Mouse (Mus musculus) forebrain, embryonic 13.5 days (tissue): ENCODE results near the gene Rpl23. TPM values are rescaled to one million over a fixed set of nuclear protein-coding genes. Genes with fewer than 3 reads are reported as not detected.
"Not testable (repeated sequence)": the region's sequence is repeated elsewhere in the genome, so short reads cannot be mapped to it uniquely, and the experiment has no call there.

ENCODE experiments used
- ATAC-seq: fragments of 200-750 bp; cut with Nextera tagmentation; 2 replicates; pipeline ENCODE4 v1.8.0; 2017
- H3K27ac ChIP-seq: fragments of 300-500 bp; sonication (generic); 2 replicates; pipeline ENCODE4 v1.5.1; 2015; ENCODE audit warnings: inconsistent platforms, mild to moderate bottlenecking, moderate library complexity
- H3K27me3 ChIP-seq: fragments of 300-500 bp; sonication (generic); 2 replicates; pipeline ENCODE4 v1.6.1; 2015; ENCODE audit warnings: mild to moderate bottlenecking, inconsistent platforms
- H3K36me3 ChIP-seq: fragments of 300-500 bp; sonication (generic); 2 replicates; pipeline ENCODE4 v1.6.1; 2015; ENCODE audit warnings: mild to moderate bottlenecking, inconsistent platforms; ENCODE audit not compliant: poor library complexity, severe bottlenecking
- H3K4me1 ChIP-seq: fragments of 300-500 bp; sonication (generic); 2 replicates; pipeline ENCODE4 v1.6.1; 2015; ENCODE audit warnings: inconsistent platforms
- H3K4me2 ChIP-seq: fragments of 300-500 bp; sonication (generic); 2 replicates; pipeline ENCODE4 v1.6.1; 2015; ENCODE audit warnings: inconsistent platforms, mild to moderate bottlenecking, moderate library complexity
- H3K4me3 ChIP-seq: fragments of 300-500 bp; sonication (generic); 2 replicates; pipeline ENCODE4 v1.5.1; 2015; ENCODE audit warnings: mild to moderate bottlenecking, inconsistent platforms
- H3K9ac ChIP-seq: fragments of 300-500 bp; sonication (generic); 2 replicates; pipeline ENCODE4 v1.6.1; 2015; ENCODE audit warnings: mild to moderate bottlenecking, inconsistent platforms
- H3K9me3 ChIP-seq: fragments of 300-500 bp; sonication (generic); replicated peaks from 2 replicates; pipeline ENCODE4 v1.6.1; 2016; ENCODE audit warnings: inconsistent platforms
- WGBS: fragments of 180-500 bp; shearing (Covaris S2); methylation state at CpG from one replicate; pipeline ENCODE4 v1.1.7; 2015; 5-methylcytosine and 5-hydroxymethylcytosine counted together
- polyA plus RNA-seq: library from polyadenylated mRNA; unstranded; fragments of >200 nt; fragmentation: Nextera tagmentation; extraction: Ambion mirVana; gene quantifications from 2 replicates; pipeline ENCODE4 v1.2.1, GENCODE M21; 2015

Gene Rpl23
- polyA plus RNA-seq, 1 experiment from 2014 or later: 461 TPM

GRCm38 (mm10) chr11:97797369-97798082, 15.3 kb upstream of the Rpl23 start:
- H3K27ac ChIP-seq: no peak overlapping the region
- no peaks in the 10 kb centered on the region for H3K36me3 ChIP-seq
- peaks cover 4% of the 10 kb centered on the region for H3K9me3 ChIP-seq
- H3K4me3 ChIP-seq: no peak overlapping the region
- no peak for ATAC-seq
- H3K9ac ChIP-seq: no peak overlapping the region
- no peaks in the 10 kb centered on the region for H3K27me3 ChIP-seq
- WGBS: 66% methylated on average over 15 of the region's 15 CpGs
- H3K4me2 ChIP-seq: no peak overlapping the region
- H3K4me1 ChIP-seq: peaks cover 24% of the 10 kb centered on the region

GRCm38 (mm10) chr11:97796910-97797309, 14.7 kb upstream of the Rpl23 start:
- peaks cover 4% of the 10 kb centered on the region for H3K9me3 ChIP-seq
- no peak for ATAC-seq
- no peaks in the 10 kb centered on the region for H3K27me3 ChIP-seq
- no peak overlapping the region for H3K27ac ChIP-seq
- no peaks in the 10 kb centered on the region for H3K36me3 ChIP-seq
- 3% methylated on average over 6 of the region's 6 CpGs for WGBS
- no peak overlapping the region for H3K9ac ChIP-seq
- peaks cover 17% of the 10 kb centered on the region for H3K4me1 ChIP-seq
- H3K4me3 ChIP-seq: no peak overlapping the region
- no peak overlapping the region; the same call in 1 of the 2 replicates for H3K4me2 ChIP-seq

GRCm38 (mm10) chr11:97793165-97793564, 10.9 kb upstream of the Rpl23 start:
- no peak overlapping the region for H3K4me3 ChIP-seq
- WGBS: 12% methylated on average over 2 of the region's 2 CpGs
- no peak overlapping the region for H3K27ac ChIP-seq

GRCm38 (mm10) chr11:97790778-97791438, 8.7 kb upstream of the Rpl23 start:
- not testable (repeated sequence) for H3K9ac ChIP-seq, H3K27me3 ChIP-seq, H3K27ac ChIP-seq, H3K4me3 ChIP-seq, H3K36me3 ChIP-seq, H3K4me1 ChIP-seq, H3K9me3 ChIP-seq, ATAC-seq, H3K4me2 ChIP-seq
- WGBS: 73% methylated on average over 2 of the region's 2 CpGs

More at GRCm38 (mm10) chr11:97793165-97793564, 10.9 kb upstream of the Rpl23 start:
- no peak for ATAC-seq
- Histone ChIP-seq H3K9me3 (peaks cover 4% of the 10 kb centered on the region), H3K9ac (no peak overlapping the region), H3K27me3 (no peaks in the 10 kb centered on the region), H3K36me3 (no peaks in the 10 kb centered on the region), H3K4me1 (peaks cover 1% of the 10 kb centered on the region; the same call in 1 of the 2 replicates), H3K4me2 (no peak overlapping the region)

- Histone ChIP-seq H3K36me3 (no peaks in the 10 kb centered on the region), H3K4me1 (no peaks in the 10 kb centered on the region), H3K9ac (no peak overlapping the region), H3K4me3 (no peak overlapping the region), H3K27ac (no peak overlapping the region), H3K4me2 (no peak overlapping the region), H3K27me3 (no peaks in the 10 kb centered on the region), H3K9me3 (peaks cover 4% of the 10 kb centered on the region)
- no peak for ATAC-seq
- 84% methylated on average over 5 of the region's 5 CpGs for WGBS
These were observed 7.5 kb upstream of the Rpl23 start for GRCm38 (mm10) chr11:97789727-97790126.

- no peak overlapping the region for H3K4me3 ChIP-seq
- no peak overlapping the region for H3K4me2 ChIP-seq
- H3K27me3 ChIP-seq: no peaks in the 10 kb centered on the region
- ATAC-seq: no peak
- H3K9me3 ChIP-seq: no peaks in the 10 kb centered on the region
- H3K36me3 ChIP-seq: no peaks in the 10 kb centered on the region
- 93% methylated on average over 3 of the region's 3 CpGs for WGBS
- H3K27ac ChIP-seq: no peak overlapping the region
- H3K4me1 ChIP-seq: peaks cover 5% of the 10 kb centered on the region
- H3K9ac ChIP-seq: no peak overlapping the region
These were observed 5.7 kb upstream of the Rpl23 start for GRCm38 (mm10) chr11:97787961-97788360.

- H3K4me3 ChIP-seq: peak overlapping the region; percentile 96
- H3K27me3 ChIP-seq: no peaks in the 10 kb centered on the region
- peak overlapping the region; percentile 41 for H3K27ac ChIP-seq
- H3K9me3 ChIP-seq: no peaks in the 10 kb centered on the region
- peaks cover 35% of the 10 kb centered on the region for H3K4me1 ChIP-seq
- WGBS: under 1% methylated on average over 10 of the region's 10 CpGs
- H3K36me3 ChIP-seq: peaks cover 34% of the 10 kb centered on the region
- no peak; the same call in 1 of the 2 replicates for ATAC-seq
- H3K9ac ChIP-seq: peak overlapping the region; percentile 65
- H3K4me2 ChIP-seq: peak overlapping the region; percentile 90
These were observed 293 bp upstream of the Rpl23 start for GRCm38 (mm10) chr11:97782564-97782895.

GRCm38 (mm10) chr11:97781478-97781831, 782 bp downstream of the Rpl23 start:
- Histone ChIP-seq H3K9me3 (no peaks in the 10 kb centered on the region), H3K4me2 (peak overlapping the region; percentile 90), H3K36me3 (peaks cover 45% of the 10 kb centered on the region), H3K4me1 (peaks cover 35% of the 10 kb centered on the region), H3K27me3 (no peaks in the 10 kb centered on the region), H3K4me3 (peak overlapping the region; percentile 96), H3K27ac (peak overlapping the region; percentile 93), H3K9ac (peak overlapping the region; percentile 99)
- WGBS: 2% methylated on average over 11 of the region's 11 CpGs
- no peak for ATAC-seq

- peak overlapping the region; percentile 90 for H3K4me2 ChIP-seq
- ATAC-seq: no peak
- H3K4me1 ChIP-seq: peaks cover 35% of the 10 kb centered on the region
- H3K4me3 ChIP-seq: peak overlapping the region; percentile 96
- WGBS: 84% methylated on average over 2 of the region's 2 CpGs
- H3K36me3 ChIP-seq: peaks cover 57% of the 10 kb centered on the region
- H3K27ac ChIP-seq: no peak overlapping the region
- H3K9ac ChIP-seq: 0 out of 2 replicates have a peak overlapping the region, but pooled peaks have one; percentile 37
- no peaks in the 10 kb centered on the region for H3K27me3 ChIP-seq
- H3K9me3 ChIP-seq: no peaks in the 10 kb centered on the region
These were observed 2.1 kb downstream of the Rpl23 start for GRCm38 (mm10) chr11:97779968-97780701.

GRCm38 (mm10) chr11:97778918-97779317, 3.3 kb downstream of the Rpl23 start:
- H3K27me3 ChIP-seq: no peaks in the 10 kb centered on the region
- no peak for ATAC-seq
- no peaks in the 10 kb centered on the region for H3K9me3 ChIP-seq
- H3K27ac ChIP-seq: no peak overlapping the region
- no peak overlapping the region for H3K9ac ChIP-seq
- H3K36me3 ChIP-seq: peaks cover 65% of the 10 kb centered on the region
- H3K4me1 ChIP-seq: peaks cover 35% of the 10 kb centered on the region
- no peak overlapping the region for H3K4me2 ChIP-seq
- WGBS: 92% methylated on average over 1 of the region's 1 CpGs
- H3K4me3 ChIP-seq: no peak overlapping the region

- no peak overlapping the region for H3K27ac ChIP-seq
- no peaks in the 10 kb centered on the region for H3K9me3 ChIP-seq
- H3K4me1 ChIP-seq: peaks cover 27% of the 10 kb centered on the region
- no peaks in the 10 kb centered on the region for H3K27me3 ChIP-seq
- no peak for ATAC-seq
- H3K4me3 ChIP-seq: no peak overlapping the region
- peaks cover 65% of the 10 kb centered on the region for H3K36me3 ChIP-seq
- H3K4me2 ChIP-seq: no peak overlapping the region
- WGBS: 45% methylated on average over 2 of the region's 2 CpGs
- no peak overlapping the region for H3K9ac ChIP-seq
These were observed 5.1 kb downstream of the Rpl23 start for GRCm38 (mm10) chr11:97777129-97777529.

- peaks cover 27% of the 10 kb centered on the region for H3K4me1 ChIP-seq
- H3K36me3 ChIP-seq: peaks cover 65% of the 10 kb centered on the region
- 60% methylated on average over 5 of the region's 5 CpGs for WGBS
- no peak overlapping the region for H3K9ac ChIP-seq
- no peak overlapping the region for H3K4me2 ChIP-seq
- ATAC-seq: no peak
- H3K4me3 ChIP-seq: no peak overlapping the region
- no peaks in the 10 kb centered on the region for H3K27me3 ChIP-seq
- no peak overlapping the region for H3K27ac ChIP-seq
- no peaks in the 10 kb centered on the region for H3K9me3 ChIP-seq
These were observed 5.6 kb downstream of the Rpl23 start for GRCm38 (mm10) chr11:97776497-97777128.
